Mouse (Mus musculus) bone marrow, adult 2 months (tissue): ENCODE results near the gene Cdc40. TPM values are rescaled to one million over a fixed set of nuclear protein-coding genes. Genes with fewer than 3 reads are reported as not detected.

Experiments
- H3K27ac ChIP-seq: fragments of 200-500 bp; 2 replicates; pipeline ENCODE4 v1.5.1; 2012; ENCODE audit warnings: low read depth, mild to moderate bottlenecking, control low read depth, inconsistent platforms, low read length; ENCODE audit not compliant: control insufficient read depth, poor library complexity, insufficient read depth
- H3K4me1 ChIP-seq: fragments of 200-500 bp; 2 replicates; pipeline ENCODE4 v1.6.1; 2011; ENCODE audit warnings: low read length; ENCODE audit not compliant: control insufficient read depth, insufficient read depth
- H3K4me3 ChIP-seq: fragments of 200-500 bp; replicated peaks from 2 replicates; pipeline ENCODE3; 2011; ENCODE audit warnings: mild to moderate bottlenecking, low read depth, low read length, control low read depth; ENCODE audit not compliant: control insufficient read depth
- CTCF ChIP-seq: fragments of 200-500 bp; IDR thresholded peaks from 2 replicates; pipeline ENCODE4 v1.5.1; 2011; ENCODE audit warnings: low read length, control low read depth; ENCODE audit not compliant: control insufficient read depth, insufficient read depth
- POLR2A ChIP-seq: fragments of 200-500 bp; IDR thresholded peaks from 2 replicates; pipeline ENCODE4 v1.6.1; 2011; ENCODE audit warnings: low read depth, mild to moderate bottlenecking, control low read depth, low read length, borderline replicate concordance; ENCODE audit not compliant: control insufficient read depth
- WGBS: fragments of 180-500 bp; shearing (Covaris S2); methylation state at CpG from one replicate; pipeline ENCODE4 v1.1.7; 2018; 5-methylcytosine and 5-hydroxymethylcytosine counted together
- polyA plus RNA-seq: library from polyadenylated mRNA; stranded (reverse); fragments of >200 nt; gene quantifications from 2 replicates; pipeline ENCODE4 v1.2.4, GENCODE M21; 2011; ENCODE audit warnings: low replicate concordance; ENCODE audit not compliant: missing spikeins, insufficient read depth, insufficient read length

Gene Cdc40
- polyA plus RNA-seq, 1 experiment, result 20.6 TPM

- Histone ChIP-seq H3K27ac (no peak overlapping the region), H3K4me3 (no peak overlapping the region), H3K4me1 (no peaks in the 10 kb centered on the region)
- no peak for TF ChIP-seq CTCF
- no peak for TF ChIP-seq POLR2A
These were observed 32.0 kb downstream of the Cdc40 start for GRCm38 (mm10) chr10:40851138-40851537.

- no peaks in the 10 kb centered on the region for H3K4me1 ChIP-seq
- no peak overlapping the region for H3K27ac ChIP-seq
- TF ChIP-seq POLR2A (no peak), CTCF (no peak)
- no peak overlapping the region for H3K4me3 ChIP-seq
- 60% methylated on average over 2 of the region's 2 CpGs for WGBS
These were observed 32.5 kb downstream of the Cdc40 start for GRCm38 (mm10) chr10:40850644-40851043.

- 80% methylated on average over 10 of the region's 10 CpGs for WGBS
- Histone ChIP-seq H3K4me1 (no peaks in the 10 kb centered on the region), H3K4me3 (no peak overlapping the region), H3K27ac (no peak overlapping the region)
- TF ChIP-seq CTCF, result no peak
- no peak for TF ChIP-seq POLR2A
These were observed 35.8 kb downstream of the Cdc40 start for GRCm38 (mm10) chr10:40847176-40847874.

- TF ChIP-seq CTCF (no peak), POLR2A (no peak)
- no peak overlapping the region for H3K4me3 ChIP-seq
- WGBS, result 82% methylated on average over 6 of the region's 6 CpGs
- no peaks in the 10 kb centered on the region for H3K4me1 ChIP-seq
- no peak overlapping the region for H3K27ac ChIP-seq
These were observed 37.5 kb downstream of the Cdc40 start for GRCm38 (mm10) chr10:40845626-40846025.

GRCm38 (mm10) chr10:40844546-40844945 is 38.6 kb downstream of the Cdc40 start:
- H3K4me3 ChIP-seq, result no peak overlapping the region
- TF ChIP-seq CTCF (no peak), POLR2A (no peak)
- H3K4me1 ChIP-seq, result no peaks in the 10 kb centered on the region
- 86% methylated on average over 10 of the region's 10 CpGs for WGBS
- H3K27ac ChIP-seq, result no peak overlapping the region

GRCm38 (mm10) chr10:40843841-40844240 is 39.3 kb downstream of the Cdc40 start:
- H3K4me3 ChIP-seq, result no peak overlapping the region
- H3K4me1 ChIP-seq, result no peaks in the 10 kb centered on the region
- 83% methylated on average over 5 of the region's 5 CpGs for WGBS
- TF ChIP-seq CTCF (no peak), POLR2A (no peak)
- H3K27ac ChIP-seq, result no peak overlapping the region

GRCm38 (mm10) chr10:40840086-40840485 is 43.0 kb downstream of the Cdc40 start:
- WGBS, result 87% methylated on average over 5 of the region's 5 CpGs
- no peaks in the 10 kb centered on the region for H3K4me1 ChIP-seq
- no peak for TF ChIP-seq POLR2A
- no peak for TF ChIP-seq CTCF
- H3K27ac ChIP-seq, result no peak overlapping the region
- H3K4me3 ChIP-seq, result no peak overlapping the region

- H3K4me3 ChIP-seq, result no peak overlapping the region
- no peak overlapping the region for H3K27ac ChIP-seq
- no peaks in the 10 kb centered on the region for H3K4me1 ChIP-seq
- WGBS, result 94% methylated on average over 6 of the region's 7 CpGs
- TF ChIP-seq CTCF (no peak), POLR2A (no peak)
These were observed 51.8 kb downstream of the Cdc40 start for GRCm38 (mm10) chr10:40831267-40831666.

GRCm38 (mm10) chr10:40830312-40830711 is 52.8 kb downstream of the Cdc40 start:
- Histone ChIP-seq H3K4me3 (no peak overlapping the region), H3K4me1 (no peaks in the 10 kb centered on the region), H3K27ac (no peak overlapping the region)
- TF ChIP-seq POLR2A (no peak), CTCF (no peak)
- WGBS, result 89% methylated on average over 3 of the region's 3 CpGs
